Mouse (Mus musculus): ENCODE results near the gene Emx1.
"Not testable (repeated sequence)": the region's sequence is repeated elsewhere in the genome, so short reads cannot be mapped to it uniquely, and the experiment has no call there.

Gene Emx1

GRCm38 (mm10) chr6:85187340-85188211 lies at the start of gene Emx1:
Emx1 (plus strand) TSS chr6:85187438.
- ATAC-seq (ENCODE audit: low TSS enrichment) = peak; percentile 53

GRCm38 (mm10) chr6:85139534-85139933 lies 47.7 kb upstream of the Emx1 start:
- ATAC-seq (ENCODE audit: low TSS enrichment) = no peak

GRCm38 (mm10) chr6:85141013-85141412 lies 46.2 kb upstream of the Emx1 start:
- ATAC-seq (ENCODE audit: low TSS enrichment) = peak; percentile 44; the same call in 1 of the 2 replicates

- ATAC-seq (ENCODE audit: low TSS enrichment) = no peak
Measured at GRCm38 (mm10) chr6:85144466-85144865, 42.8 kb upstream of the Emx1 start.

DNA sequence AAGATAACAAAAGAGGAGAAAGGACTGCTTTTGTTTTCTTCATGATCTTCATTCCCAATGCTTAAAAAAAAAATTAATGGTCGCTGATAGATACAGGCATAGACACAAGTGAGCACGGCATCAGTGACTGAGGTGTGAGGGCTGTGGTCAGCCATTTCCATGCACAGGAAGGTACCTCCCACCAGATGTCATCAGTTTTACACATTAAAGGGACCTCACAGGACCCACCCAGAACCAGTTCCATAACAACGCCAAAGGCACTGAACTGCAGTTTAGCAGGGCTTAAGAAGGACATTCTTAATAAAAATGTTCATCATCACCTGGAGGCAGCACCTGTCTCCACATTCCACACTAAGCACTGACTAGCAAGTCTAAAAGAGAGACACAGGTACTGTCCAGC lies 39.6 kb upstream of the Emx1 start:
- no peak for ATAC-seq (ENCODE audit: low TSS enrichment)

GRCm38 (mm10) chr6:85150386-85150785 lies 36.9 kb upstream of the Emx1 start:
- no peak for ATAC-seq (ENCODE audit: low TSS enrichment)

- ATAC-seq (ENCODE audit: low TSS enrichment) = peak; percentile 93
Measured at GRCm38 (mm10) chr6:85153970-85154540, 33.2 kb upstream of the Emx1 start.

- peak; percentile 24; the same call in 1 of the 2 replicates for ATAC-seq (ENCODE audit: low TSS enrichment)
Measured at GRCm38 (mm10) chr6:85154861-85155528, 32.2 kb upstream of the Emx1 start.

DNA sequence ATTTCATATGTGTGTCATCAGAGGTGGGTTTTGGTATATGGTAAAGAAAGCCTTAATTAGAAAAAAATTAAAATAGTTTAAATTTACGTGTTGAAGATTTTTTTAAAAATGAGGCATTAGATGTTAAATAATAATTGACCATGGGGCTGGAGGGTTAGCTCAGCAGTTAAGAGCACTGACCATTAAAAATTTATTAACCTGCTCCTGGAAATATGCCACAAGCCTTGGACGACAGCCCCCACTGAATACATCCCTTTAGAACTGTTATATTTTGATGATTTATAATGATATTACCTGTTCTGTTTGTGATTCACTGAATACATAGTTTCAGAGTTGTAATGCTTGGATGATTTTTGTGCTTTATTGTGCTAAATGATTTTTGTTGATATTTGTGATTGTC lies 30.7 kb upstream of the Emx1 start:
- not testable (repeated sequence) for ATAC-seq (ENCODE audit: low TSS enrichment)

DNA sequence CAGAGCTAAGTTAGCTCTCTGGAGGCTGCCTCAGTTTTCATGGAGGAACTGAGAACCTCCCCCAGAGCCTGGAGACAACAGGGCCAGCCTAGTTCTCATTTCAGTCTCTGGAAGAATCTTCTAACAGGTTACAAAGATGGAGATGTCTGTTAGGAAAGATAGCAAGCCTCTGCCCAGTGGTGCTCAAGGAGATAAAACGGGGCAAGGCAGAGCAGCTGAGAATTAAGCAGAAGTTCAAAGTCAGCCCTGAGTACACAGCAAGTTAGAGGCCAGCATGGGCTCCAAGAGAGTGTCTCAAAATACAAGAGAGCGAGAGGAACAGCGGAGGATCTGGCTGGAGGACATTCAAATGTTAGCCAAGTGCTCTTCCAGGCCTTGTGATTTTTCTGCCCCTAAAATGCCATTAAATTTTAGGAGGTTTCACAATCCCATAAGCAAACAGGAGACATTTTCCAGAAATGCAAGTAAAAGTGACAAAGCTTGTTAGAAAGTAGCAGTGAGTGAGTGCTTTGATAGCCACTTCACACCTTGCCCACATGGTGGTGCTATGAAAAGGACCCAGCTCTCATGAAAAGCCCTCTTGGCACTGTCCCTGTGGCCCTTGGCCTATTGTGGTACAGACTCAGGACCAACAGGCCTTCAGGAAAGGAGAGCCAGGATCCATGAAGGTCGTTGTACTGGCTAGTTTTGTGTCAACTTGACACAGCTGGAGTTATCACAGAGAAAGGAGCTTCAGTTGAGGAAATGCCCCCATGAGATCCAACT lies 29.0 kb upstream of the Emx1 start:
- not testable (repeated sequence) for ATAC-seq (ENCODE audit: low TSS enrichment)

DNA sequence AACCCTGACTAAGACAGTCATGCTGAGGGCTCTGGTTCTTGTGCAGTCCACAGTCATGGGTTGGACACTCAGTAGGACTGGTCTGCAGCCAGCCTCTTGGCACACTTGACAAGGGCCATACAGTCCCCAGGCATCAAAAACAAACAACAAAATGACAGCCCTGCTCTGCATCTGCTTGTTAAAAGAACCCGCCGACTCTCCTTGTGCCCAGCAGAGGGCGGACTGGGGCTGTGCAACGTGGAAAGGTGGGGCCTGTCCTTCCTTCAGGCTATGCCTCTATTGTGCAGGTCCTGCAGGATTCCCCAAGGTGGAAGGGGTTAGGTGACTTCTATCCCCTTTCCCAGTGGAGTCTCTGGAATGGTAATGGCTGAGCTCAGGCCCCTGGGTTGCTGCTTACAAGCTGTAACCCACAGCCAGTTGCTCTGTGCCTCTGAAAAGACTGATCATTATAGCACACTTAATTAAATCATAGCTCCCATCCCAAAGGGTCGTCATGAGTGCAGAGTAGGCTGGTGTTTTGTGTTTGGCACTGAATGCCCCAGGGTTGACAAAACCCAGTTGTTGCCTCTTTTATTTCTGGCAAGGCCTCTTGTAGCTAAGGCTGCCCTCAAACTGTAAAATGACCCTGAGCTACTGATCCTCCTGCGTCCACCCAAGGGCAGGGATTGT lies 28.0 kb upstream of the Emx1 start:
- ATAC-seq (ENCODE audit: low TSS enrichment) = peak; percentile 77

GRCm38 (mm10) chr6:85160201-85160923 lies 26.9 kb upstream of the Emx1 start:
- peak; percentile 51; the same call in 1 of the 2 replicates for ATAC-seq (ENCODE audit: low TSS enrichment)

- ATAC-seq (ENCODE audit: low TSS enrichment) = no peak
Measured at GRCm38 (mm10) chr6:85165440-85165921, 21.8 kb upstream of the Emx1 start.

DNA sequence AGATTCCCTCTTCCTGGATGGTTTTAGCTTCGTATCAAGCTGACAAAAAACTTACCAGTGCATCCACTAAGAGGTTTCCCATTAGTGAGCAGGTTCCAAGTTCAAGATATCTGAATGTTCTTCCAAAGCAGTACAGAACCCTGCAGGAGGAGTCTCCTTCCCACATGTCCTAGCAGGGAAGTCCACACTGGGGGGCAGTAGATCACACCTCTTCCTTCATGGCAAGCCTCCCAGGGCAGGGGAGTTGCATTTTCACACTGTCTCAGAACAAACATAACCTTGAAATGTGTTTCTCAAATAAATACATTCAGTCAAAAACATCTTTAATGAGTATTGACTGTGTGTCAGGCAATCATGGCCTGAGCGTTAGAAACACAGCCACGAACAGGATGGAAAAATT lies 7.7 kb upstream of the Emx1 start:
- ATAC-seq (ENCODE audit: low TSS enrichment) = no peak

DNA sequence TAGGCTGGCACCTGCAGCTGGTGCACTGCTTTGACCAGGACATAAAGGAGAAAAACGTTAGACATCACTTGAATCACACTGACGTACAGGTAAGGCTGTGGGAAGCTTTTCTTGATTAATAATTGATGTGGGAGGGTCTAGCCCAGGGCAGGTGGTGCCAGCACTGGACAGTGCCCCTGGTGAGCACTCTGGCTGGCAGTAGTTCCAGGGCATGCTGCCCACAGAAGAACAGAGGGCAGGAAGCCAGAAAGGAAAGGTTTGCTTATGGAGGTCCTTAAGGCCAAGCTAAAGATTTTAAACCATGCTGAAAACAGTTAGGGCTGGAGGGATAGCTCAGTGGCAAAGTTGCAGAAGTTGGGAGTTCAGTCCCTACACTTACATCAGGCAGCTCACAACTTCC lies 7.2 kb upstream of the Emx1 start:
- ATAC-seq (ENCODE audit: low TSS enrichment) = no peak

DNA sequence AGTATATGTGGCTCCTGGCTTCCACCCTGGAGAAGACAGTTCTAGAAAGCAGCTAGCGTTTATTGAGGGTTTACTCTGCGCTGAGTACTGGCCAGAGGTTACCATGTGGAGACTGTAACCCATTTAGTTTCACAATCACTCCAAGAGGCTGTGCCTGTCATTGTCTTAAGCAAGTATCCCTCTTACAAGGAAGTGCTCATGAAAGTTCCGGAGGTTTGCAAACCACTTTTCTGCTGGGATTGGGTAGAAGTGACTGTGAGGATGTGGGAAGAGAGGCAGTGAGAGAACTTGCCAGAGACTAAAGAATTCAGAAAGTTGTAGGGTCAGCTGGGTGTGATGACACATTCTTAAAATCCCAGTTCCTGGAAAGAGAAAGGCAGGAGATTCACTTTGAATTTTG lies 3.3 kb upstream of the Emx1 start:
- no peak for ATAC-seq (ENCODE audit: low TSS enrichment)

DNA sequence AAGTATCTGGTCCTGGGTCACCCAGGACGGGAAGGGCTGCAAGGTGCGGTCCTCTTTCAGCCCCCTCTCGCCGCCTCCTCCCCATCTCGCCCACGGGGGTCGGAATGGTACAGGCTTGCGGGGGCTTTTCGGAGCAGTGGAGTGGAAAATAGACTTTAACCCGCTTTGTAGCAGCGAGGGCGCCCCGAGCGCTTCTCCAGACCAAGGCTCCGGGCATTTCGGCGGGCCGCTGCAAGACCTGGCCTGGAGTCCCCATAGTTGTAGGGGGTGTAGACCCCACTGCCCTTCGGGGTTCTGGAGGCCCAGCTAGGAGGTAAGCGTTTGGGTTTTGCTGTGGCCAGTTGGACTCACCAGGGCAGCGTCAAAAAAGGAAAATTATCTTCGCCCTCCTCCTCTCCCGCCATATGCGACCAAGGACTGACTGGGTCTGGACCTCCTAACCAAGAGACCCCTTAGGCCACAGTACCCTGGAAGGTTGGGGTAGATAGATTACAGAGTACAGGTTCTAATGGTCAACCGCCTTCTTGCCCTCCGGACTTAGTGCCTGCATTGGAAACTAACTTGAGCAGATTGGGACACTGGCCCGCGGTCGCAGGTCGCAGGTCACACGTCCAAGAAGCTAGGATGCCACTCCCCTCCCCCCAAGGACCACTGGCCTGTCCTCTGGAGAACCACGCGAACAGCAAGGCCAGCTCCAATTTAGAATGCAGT lies 1.1 kb upstream of the Emx1 start:
- ATAC-seq (ENCODE audit: low TSS enrichment) = no peak

GRCm38 (mm10) chr6:85186744-85187059 lies 536 bp upstream of the Emx1 start:
- no peak for ATAC-seq (ENCODE audit: low TSS enrichment)

DNA sequence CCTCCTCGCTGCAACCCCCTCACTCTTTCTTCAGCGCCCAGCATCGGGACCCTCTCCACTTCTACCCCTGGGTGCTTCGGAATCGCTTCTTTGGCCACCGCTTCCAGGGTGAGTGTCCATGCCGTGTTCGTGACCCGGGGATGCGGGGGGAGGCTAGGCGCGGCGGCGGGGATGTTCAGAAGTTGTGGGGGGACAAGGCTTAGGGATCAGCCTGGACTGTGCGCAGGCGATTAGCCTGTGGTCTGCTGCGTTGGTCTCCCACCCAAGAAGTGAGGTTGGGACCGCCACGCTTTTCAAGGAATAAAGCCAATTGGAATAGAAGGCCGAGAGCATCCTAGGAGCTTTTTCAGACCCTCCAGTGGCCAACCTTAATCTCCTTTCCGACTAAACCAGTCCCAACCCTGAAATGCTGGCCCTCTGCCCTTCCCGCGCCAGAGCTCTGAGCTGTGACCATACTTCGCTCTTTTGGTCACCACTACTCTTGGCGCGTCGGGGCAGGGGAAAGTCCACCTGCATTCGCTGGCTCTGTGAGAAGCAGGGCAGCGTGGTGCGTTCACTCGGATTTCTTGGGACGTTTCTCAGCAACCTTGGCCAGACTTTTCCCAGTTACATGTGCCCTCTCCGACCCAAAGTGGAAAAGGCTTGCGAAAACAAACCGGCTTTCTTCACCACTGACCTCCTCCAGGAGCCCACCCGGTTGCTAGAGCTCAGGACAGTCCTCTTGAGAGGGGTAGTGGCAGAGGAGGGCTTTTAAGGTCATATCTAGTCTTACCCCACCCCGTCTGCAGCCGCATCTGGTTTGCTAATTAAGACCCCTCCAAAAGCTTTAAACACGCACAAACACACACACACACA lies 1.2 kb downstream of the Emx1 start:
- no peak for ATAC-seq (ENCODE audit: low TSS enrichment)
